Mouse (Mus musculus) limb, embryonic 11.5 days (tissue): ENCODE data around the gene Nhlh1. TPM values are rescaled to one million over a fixed set of nuclear protein-coding genes. Genes with fewer than 3 reads are reported as not detected.
A peak's percentile ranks its signal among the peaks of the same experiment; 100 is the strongest.

Source experiments
- ATAC-seq: fragments of 200-750 bp; cut with Nextera tagmentation; 2 replicates; pipeline ENCODE4 v1.8.0; 2017; ENCODE audit warnings: low read depth; ENCODE audit not compliant: insufficient number of reproducible peaks, low FRiP score, low TSS enrichment
- DNase-seq: peaks from one replicate; pipeline ENCODE4 v3.0.0-alpha.2; 2015; ENCODE audit warnings: low spot score
- H3K27ac ChIP-seq: fragments of 300-500 bp; sonication (generic); replicated peaks from 2 replicates; pipeline ENCODE4 v1.5.1; 2014; ENCODE audit warnings: low read depth, mild to moderate bottlenecking, low read length
- H3K27me3 ChIP-seq: fragments of 300-500 bp; sonication (generic); 2 replicates; pipeline ENCODE4 v1.6.1; 2014; ENCODE audit warnings: mild to moderate bottlenecking, low read length, mixed read lengths; ENCODE audit not compliant: control insufficient read depth, insufficient read depth
- H3K36me3 ChIP-seq: fragments of 300-500 bp; sonication (generic); 2 replicates; pipeline ENCODE4 v1.6.1; 2014; ENCODE audit warnings: mild to moderate bottlenecking, low read length, moderate library complexity, mixed read lengths; ENCODE audit not compliant: control insufficient read depth, insufficient read depth
- H3K4me1 ChIP-seq: fragments of 300-500 bp; sonication (generic); 2 replicates; pipeline ENCODE4 v1.6.1; 2014; ENCODE audit warnings: low read length, mixed read lengths; ENCODE audit not compliant: control insufficient read depth, insufficient read depth
- H3K4me2 ChIP-seq: fragments of 300-500 bp; sonication (generic); 2 replicates; pipeline ENCODE4 v1.6.1; 2014; ENCODE audit warnings: low read depth, mild to moderate bottlenecking, moderate library complexity; ENCODE audit not compliant: severe bottlenecking
- H3K4me3 ChIP-seq: fragments of 300-500 bp; sonication (generic); 2 replicates; pipeline ENCODE4 v1.5.1; 2014; ENCODE audit warnings: low read depth, low read length
- H3K9ac ChIP-seq: fragments of 300-500 bp; sonication (generic); 2 replicates; pipeline ENCODE4 v1.6.1; 2014; ENCODE audit warnings: mild to moderate bottlenecking, low read length
- H3K9me3 ChIP-seq: fragments of 300-500 bp; sonication (generic); 2 replicates; pipeline ENCODE4 v1.6.1; 2016; ENCODE audit warnings: low read length; ENCODE audit not compliant: control insufficient read depth
- WGBS: fragments of 180-500 bp; shearing (Covaris S2); extraction: QIAGEN DNeasy Blood & Tissue Kit; methylation state at CpG from one replicate; pipeline ENCODE4 v1.1.7; 2014; 5-methylcytosine and 5-hydroxymethylcytosine counted together
- polyA plus RNA-seq: library from polyadenylated mRNA; unstranded; fragments of >200 nt; fragmentation: Nextera tagmentation; extraction: Ambion mirVana; gene quantifications from 2 replicates; pipeline ENCODE4 v1.2.1, GENCODE M21; 2014

Gene Nhlh1
- polyA plus RNA-seq, 1 experiment from 2014 or later = not detected

- H3K9ac ChIP-seq = no peak overlapping the region
- H3K4me2 ChIP-seq = no peak overlapping the region
- no peaks in the 10 kb centered on the region for H3K9me3 ChIP-seq
- WGBS = 90% methylated on average over 8 of the region's 8 CpGs
- H3K27me3 ChIP-seq = no peaks in the 10 kb centered on the region
- H3K27ac ChIP-seq = no peak overlapping the region; the same call in 1 of the 2 replicates
- peaks cover 23% of the 10 kb centered on the region for H3K4me1 ChIP-seq
- ATAC-seq (no peak), DNase-seq (no peak)
- H3K36me3 ChIP-seq = peaks cover 11% of the 10 kb centered on the region
- H3K4me3 ChIP-seq = no peak overlapping the region
These were observed 41.3 kb downstream of the Nhlh1 start for GRCm38 (mm10) chr1:172016031-172016430.

DNA sequence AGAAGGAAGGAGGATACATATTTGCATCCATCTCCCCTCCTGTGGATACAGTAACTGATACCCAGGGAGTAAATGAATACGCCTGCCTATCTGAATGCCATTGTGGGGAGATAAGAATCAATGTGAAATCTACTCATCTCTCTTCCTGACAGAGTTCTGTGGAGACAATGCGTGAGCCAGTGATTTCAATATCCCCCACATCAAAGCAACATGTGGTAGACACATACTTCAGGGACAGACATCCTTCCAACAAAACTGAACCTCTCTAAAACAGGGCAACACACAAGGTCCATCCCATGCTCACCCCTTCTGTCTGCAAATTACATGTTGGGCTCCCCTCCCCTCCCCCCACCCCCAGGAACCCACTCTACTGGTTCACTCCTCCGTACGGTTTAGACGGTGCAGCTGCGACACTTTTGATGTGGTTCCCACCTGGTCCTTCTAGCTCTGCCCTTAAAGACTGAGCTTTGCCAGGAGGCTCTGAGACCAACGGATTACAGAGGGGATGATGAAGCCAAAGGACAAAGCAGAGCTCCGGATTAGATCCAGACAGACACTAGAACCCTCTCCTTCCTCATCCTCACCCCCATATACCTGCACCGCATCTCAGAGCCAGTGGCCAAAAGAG lies 41.9 kb downstream of the Nhlh1 start:
- no peak overlapping the region for H3K4me3 ChIP-seq
- H3K36me3 ChIP-seq = peaks cover 11% of the 10 kb centered on the region
- H3K9ac ChIP-seq = no peak overlapping the region; the same call in 1 of the 2 replicates
- no peaks in the 10 kb centered on the region for H3K27me3 ChIP-seq
- no peak for ATAC-seq
- H3K4me2 ChIP-seq = no peak overlapping the region
- peaks cover 23% of the 10 kb centered on the region for H3K4me1 ChIP-seq
- H3K27ac ChIP-seq = no peak overlapping the region
- 78% methylated on average over 9 of the region's 9 CpGs for WGBS
- H3K9me3 ChIP-seq = no peaks in the 10 kb centered on the region
- no peak for DNase-seq

DNA sequence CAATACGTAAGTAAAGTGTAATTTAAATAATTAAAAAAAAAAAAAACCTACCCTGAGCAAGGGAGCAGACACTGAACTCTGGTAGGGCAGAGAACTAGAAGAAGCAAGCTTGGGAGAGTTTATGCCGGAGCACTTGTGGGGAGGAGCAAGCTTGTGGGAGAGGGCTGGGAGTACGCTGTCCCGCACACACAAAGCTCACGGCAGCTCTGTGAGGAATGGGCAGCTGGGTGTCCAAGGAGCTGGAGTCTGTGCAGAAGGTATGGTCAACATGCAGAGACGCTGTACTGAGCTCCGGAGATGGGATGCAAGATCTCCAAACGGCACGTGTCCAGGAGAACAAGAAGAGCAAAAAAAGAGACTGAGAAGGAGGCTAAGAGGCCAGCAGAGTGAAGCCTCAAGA lies 42.6 kb downstream of the Nhlh1 start:
- DNase-seq = no peak
- Histone ChIP-seq H3K9me3 (no peaks in the 10 kb centered on the region), H3K4me1 (peaks cover 23% of the 10 kb centered on the region), H3K4me2 (no peak overlapping the region), H3K9ac (no peak overlapping the region; the same call in 1 of the 2 replicates), H3K4me3 (no peak overlapping the region), H3K27ac (no peak overlapping the region), H3K36me3 (peaks cover 17% of the 10 kb centered on the region), H3K27me3 (no peaks in the 10 kb centered on the region)
- no peak for ATAC-seq
- whole genome bisulfite sequencing = 86% methylated on average over 9 of the region's 9 CpGs

DNA sequence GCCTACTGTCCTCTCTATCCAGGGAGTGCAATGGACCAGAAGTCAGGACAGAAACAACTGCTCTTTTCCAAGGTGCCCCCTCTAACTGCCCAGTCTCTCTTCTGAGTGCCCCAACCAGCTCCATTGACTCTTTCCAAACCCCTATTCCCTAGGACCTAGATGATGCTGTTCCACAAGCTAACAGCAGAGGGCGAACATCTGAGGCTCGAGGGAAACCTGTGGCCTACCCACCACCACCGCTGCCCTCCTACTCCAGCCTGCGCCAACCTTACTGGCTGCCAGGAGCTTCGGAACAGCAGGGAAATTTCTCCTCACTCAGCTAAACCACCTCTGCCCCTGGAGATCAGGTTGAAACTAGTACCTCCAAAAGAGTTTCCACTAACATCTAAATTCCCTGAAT lies 45.3 kb downstream of the Nhlh1 start:
- Histone ChIP-seq H3K4me1 (peaks cover 13% of the 10 kb centered on the region), H3K27ac (no peak overlapping the region), H3K4me3 (no peak overlapping the region), H3K36me3 (peaks cover 23% of the 10 kb centered on the region), H3K27me3 (no peaks in the 10 kb centered on the region), H3K9me3 (no peaks in the 10 kb centered on the region), H3K4me2 (no peak overlapping the region), H3K9ac (no peak overlapping the region)
- 31% methylated on average over 5 of the region's 5 CpGs for WGBS
- DNase-seq = peak; percentile 82
- ATAC-seq = no peak

DNA sequence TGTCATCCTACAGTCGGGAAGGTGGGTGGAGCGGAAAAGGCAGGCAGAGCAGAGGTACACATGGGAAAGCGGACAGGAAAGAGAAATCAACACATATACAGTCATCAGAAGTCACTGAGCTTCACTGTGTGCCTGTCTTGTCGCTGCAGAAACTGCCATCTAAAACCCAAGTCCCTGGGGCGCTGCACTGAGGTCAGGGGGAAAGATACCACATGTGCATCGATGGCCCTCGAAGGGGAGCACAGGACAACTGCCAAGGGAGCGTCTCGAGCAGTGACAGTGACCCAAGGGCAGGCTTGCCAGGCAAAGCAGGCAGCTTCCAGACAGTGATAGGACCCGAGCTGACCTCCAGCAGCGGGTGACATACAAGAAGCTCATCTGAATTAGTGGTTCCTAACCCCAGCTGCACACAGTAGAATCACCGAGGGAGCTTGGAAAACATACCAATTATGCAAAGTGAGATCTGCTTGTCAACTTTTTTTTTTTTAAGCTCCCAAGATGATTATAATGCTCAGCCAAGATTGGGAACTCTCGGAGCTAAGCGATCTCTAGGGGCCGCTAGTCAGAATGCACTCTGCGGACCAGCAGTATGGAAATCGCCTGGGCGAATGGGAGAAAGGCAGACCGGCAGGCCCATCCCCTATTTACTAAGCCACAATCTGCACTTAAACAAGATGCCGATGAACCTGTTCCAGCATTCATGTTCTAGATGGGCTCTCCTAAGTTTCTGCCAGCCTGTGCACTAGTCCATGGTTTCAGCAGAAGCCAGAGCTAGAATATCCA lies 47.1 kb downstream of the Nhlh1 start:
- no peak for DNase-seq
- WGBS = 93% methylated on average over 20 of the region's 20 CpGs
- ATAC-seq = no peak
- H3K27ac ChIP-seq = no peak overlapping the region
- no peaks in the 10 kb centered on the region for H3K9me3 ChIP-seq
- peaks cover 32% of the 10 kb centered on the region for H3K36me3 ChIP-seq
- H3K27me3 ChIP-seq = no peaks in the 10 kb centered on the region
- no peak overlapping the region for H3K4me2 ChIP-seq
- no peak overlapping the region for H3K9ac ChIP-seq
- H3K4me1 ChIP-seq = no peaks in the 10 kb centered on the region
- H3K4me3 ChIP-seq = no peak overlapping the region

GRCm38 (mm10) chr1:172009406-172009805 lies 48.0 kb downstream of the Nhlh1 start:
- H3K4me2 ChIP-seq = no peak overlapping the region
- H3K36me3 ChIP-seq = peaks cover 36% of the 10 kb centered on the region
- H3K9me3 ChIP-seq = no peaks in the 10 kb centered on the region
- H3K27me3 ChIP-seq = no peaks in the 10 kb centered on the region
- H3K4me3 ChIP-seq = no peak overlapping the region
- no peak overlapping the region for H3K9ac ChIP-seq
- ATAC-seq (no peak), DNase-seq (no peak)
- WGBS = 96% methylated on average over 21 of the region's 21 CpGs
- no peaks in the 10 kb centered on the region for H3K4me1 ChIP-seq
- H3K27ac ChIP-seq = no peak overlapping the region

- Histone ChIP-seq H3K4me1 (no peaks in the 10 kb centered on the region), H3K27ac (no peak overlapping the region), H3K27me3 (no peaks in the 10 kb centered on the region), H3K4me2 (no peak overlapping the region), H3K36me3 (peaks cover 36% of the 10 kb centered on the region), H3K9ac (no peak overlapping the region), H3K4me3 (no peak overlapping the region), H3K9me3 (no peaks in the 10 kb centered on the region)
- DNase-seq (no peak), ATAC-seq (no peak)
- 93% methylated on average over 9 of the region's 9 CpGs for WGBS
These were observed 49.0 kb downstream of the Nhlh1 start for GRCm38 (mm10) chr1:172008351-172008750.

DNA sequence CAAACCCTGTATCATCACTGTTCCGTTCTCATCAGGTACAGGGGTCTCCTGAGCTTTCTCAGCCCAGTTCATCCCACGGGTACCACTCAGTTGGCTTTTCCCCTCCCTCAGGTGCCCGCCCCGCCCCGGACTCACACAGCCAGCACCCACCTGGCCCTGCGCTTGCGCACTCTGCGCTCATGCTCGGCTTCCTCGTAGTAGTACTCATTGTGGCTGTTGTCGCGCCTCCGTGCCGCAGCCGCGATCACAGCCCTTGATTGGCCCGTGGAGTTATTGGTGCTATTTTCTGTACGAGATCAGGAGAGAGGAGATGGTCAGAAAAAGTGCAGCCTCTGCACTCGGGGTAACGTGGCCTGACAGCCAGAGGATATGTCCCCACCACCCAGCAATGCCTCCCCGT lies 49.6 kb downstream of the Nhlh1 start:
- Histone ChIP-seq H3K27ac (no peak overlapping the region), H3K9ac (no peak overlapping the region), H3K9me3 (no peaks in the 10 kb centered on the region), H3K36me3 (peaks cover 37% of the 10 kb centered on the region), H3K4me3 (no peak overlapping the region), H3K4me1 (no peaks in the 10 kb centered on the region), H3K4me2 (no peak overlapping the region), H3K27me3 (no peaks in the 10 kb centered on the region)
- ATAC-seq (no peak), DNase-seq (no peak)
- WGBS = 93% methylated on average over 21 of the region's 21 CpGs
